Mouse (Mus musculus): ENCODE data around the gene Il27ra.

DNA sequence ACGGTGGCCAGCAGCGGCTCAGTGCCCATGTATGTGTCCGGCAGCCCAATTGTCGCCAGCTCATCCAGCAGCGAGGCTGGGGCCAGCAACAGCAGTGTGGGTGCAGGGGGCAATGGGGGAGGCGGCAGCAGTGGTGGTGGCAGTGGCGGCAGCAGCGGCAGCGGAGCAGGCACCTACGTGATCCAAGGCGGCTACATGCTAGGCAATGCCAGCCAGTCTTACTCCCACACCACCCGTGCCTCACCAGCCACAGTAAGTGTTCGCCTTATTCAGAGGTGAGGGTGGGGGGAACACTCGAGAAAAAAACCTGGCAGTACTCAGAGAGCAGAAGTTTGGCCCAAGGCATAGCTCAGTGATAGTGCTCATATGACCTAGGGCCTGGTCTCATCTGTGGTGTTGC, 45.4 kb upstream of the Il27ra start:
- no peak for TF ChIP-seq POLR2A (IDR thresholded peaks at IDR 0.05; ENCODE audit: extremely low read depth, insufficient read depth, low read length)
- TF ChIP-seq CTCF (IDR thresholded peaks at IDR 0.05; ENCODE audit: extremely low read depth, insufficient read depth, low read length): no peak
